Mouse (Mus musculus): ENCODE results near the gene Ercc2.
A peak's percentile ranks its signal among the peaks of the same experiment; 100 is the strongest.

The Ercc2 gene

DNA sequence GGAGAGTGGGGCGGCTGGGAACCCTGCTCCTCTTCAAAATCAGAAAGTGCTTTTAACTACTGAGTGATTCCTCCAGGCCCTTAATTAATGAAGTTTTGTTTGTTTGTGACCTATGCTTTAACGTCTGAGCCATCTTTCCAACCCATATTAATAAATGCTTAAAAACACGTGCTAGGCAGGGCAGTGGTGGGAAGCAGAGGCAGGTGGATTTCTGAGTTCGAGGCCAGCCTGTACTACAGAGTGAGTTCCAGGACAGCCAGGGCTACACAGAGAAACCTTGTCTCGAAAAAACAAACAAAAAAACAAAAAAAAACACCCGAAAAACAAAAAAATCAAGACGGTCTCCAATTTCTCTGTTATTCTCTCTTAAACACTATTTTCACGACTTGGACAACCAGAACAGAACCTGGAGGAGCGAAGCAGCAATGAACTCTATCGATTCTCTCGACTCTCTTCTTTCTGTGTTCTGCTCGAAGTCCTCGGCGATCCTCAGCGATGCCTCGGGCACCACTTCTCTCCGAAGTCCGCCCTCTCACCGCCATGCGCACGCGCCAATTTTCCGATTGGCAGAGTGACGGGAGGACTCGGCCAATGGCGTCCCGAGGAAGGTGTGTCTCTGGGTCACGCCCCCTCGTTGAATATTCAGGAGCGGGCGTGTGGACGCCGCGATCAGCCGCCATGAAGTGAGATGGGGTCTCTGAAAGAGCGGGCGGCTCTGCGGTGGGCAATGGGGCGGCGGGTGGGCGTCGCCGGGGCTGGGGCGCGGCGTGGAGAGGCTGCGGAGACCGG, at the start of gene Ercc2:
TSS of gene Ercc2 (plus strand) at position 634 of the 789 bp plus-strand sequence.
- DNase-seq: peak; percentile 99

DNA sequence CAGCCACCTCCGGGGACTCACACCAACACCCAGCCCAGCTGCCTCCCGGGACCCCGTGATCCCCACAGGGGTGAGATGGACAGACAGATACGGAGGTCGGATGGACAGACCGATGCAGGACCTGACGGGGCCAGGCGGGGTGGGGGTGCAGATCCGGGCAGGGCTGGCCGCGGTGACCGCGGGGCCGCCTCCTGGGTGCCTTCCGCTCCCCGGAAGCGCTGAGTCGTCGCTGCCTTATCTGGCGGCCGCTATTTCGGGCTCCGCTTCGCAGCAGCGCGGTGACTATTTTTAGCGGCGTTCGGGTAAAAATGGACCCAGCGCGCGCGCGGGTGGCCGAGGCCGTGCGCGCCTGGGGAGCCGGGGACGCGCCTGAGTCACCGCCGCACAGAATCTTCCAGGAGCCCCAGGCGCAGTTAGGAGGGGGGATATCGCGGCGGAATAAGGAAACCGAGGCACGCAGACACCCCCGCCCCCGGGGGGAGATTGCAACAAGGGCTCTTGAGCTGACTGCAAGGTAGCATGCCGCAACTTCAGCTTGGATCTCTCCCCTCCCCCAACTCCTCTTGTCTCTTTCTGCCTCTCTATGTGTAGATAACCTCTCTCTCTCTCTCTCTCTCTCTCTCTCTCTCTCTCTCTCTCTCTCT, 49.0 kb upstream of the Ercc2 start:
- peak; percentile 89 for DNase-seq

DNA sequence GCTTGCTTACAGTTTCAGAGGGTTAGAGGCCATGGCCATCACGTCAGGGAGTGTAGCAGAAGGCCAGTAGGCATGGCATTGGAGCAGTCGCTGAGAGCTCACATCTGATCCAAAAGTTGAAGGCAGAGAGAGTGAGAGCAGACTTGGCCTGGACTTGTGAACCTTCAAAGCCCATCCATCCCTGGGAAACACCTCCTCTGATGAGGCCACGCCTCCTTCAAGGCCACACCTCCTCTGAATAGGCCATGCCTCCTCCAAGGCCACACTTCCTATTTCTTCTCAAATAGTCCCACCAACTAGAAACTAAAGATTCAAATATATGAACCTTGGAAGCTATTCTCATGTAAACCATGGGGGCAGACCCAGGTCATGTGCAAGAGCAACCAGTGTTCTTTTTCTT, 46.2 kb upstream of the Ercc2 start:
- DNase-seq: no peak

DNA sequence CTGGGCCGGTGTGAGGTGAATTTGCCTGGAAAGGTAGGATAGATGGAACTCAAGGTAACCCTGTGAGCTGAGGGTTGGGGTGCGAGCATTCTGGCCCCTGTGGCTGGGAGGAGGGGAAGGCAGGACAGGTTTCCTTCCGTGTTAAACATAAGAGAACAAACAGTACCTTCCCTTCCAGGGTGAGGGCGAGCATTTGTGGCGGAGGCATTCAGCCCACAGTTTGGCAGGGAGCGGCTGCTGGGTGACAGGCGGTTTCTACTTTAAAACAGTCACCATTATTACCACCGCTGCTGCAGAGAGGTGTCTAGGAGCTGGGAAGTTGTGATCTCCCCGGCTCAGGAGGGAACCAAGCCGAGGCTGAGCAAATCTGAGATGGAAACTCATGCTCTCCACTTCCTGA, 44.7 kb upstream of the Ercc2 start:
- DNase-seq: no peak

DNA sequence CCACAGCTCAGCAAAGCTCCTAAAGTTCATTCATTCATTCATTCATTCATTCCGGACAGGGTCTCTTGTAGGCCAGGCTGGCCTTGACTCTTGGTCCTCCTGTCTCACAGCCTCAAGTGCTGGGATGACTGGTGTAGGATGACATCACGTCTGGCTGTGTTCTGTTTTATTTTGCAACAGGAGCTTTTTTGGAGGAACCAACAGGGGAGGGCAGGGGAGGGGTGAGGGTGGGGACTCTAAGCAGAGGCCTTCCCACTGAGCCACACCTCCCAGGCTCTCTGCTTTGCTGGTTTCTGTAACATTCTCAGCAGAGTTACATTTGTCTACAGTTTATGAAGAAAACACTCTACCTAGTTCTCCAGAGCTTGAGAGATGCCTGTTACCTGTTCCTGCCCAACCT, 43.8 kb upstream of the Ercc2 start:
- no peak for DNase-seq

DNA sequence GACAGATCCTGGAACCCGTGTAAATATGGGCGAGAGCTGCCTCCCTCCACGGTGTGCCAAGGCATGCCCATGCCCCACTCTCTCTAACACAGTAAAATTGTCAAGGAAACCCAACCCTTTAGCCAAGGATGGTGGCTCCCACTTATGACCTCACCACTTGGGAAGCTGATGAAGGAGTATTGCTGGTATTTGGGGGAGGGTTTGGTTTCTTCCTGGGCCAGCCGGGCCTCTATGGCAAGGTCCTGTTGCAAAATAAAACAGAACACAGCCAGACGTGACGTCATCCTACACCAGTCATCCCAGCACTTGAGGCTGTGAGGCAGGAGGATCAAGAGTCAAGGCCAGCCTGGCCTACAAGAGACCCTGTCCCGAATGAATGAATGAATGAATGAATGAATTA, 43.2 kb upstream of the Ercc2 start:
- DNase-seq: no peak

DNA sequence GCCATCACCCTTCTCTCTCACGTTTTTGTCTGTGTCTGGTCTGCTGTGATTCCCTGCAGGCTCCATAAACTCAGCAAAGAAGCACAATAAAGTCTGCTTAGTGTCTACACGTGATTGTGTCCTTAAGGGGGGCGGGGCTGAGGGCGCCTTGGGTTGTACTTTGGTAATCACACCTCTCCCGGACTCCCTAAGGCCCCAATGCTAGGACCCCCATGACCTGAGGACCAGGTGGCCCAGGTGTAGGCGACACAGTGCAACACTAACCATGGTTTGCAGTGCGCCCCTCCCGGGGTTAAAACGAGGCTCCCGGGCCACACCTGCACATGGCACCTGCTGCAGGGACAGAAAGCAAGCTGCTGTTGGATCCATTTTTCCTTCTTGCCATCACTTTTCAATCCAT, 40.6 kb upstream of the Ercc2 start:
- DNase-seq: no peak

DNA sequence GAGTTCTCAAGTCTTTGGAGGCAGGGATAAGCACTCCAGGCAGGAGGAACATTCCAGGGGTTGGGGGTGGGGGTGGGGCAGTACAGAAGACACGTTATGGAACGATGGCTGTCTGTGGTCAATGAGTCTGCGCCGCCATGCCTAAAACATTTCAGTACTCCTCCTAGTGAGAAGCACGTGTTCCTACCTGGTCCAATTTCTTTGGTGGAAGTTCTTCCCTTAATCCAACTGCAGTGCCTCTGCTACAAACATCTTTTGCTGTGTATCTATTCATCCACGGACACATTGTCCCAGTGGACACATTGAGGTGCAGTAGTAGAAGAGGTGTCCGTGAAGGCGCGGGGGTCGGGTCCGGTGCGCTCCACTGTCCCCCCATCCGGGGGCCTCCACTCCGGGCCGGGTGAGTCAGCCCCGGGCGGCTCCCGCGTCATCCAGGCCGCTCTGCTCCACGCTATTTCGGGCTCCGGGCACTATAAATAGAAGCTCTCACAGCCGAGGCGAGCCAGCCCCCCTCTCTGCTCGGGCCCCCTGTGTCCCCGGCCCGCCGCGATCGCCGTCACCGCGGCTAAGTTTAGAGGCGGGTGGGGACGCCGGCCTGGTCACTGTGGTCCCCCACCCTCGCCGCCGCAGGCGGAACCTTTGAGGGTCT, 39.9 kb upstream of the Ercc2 start:
- peak; percentile 74 for DNase-seq

DNA sequence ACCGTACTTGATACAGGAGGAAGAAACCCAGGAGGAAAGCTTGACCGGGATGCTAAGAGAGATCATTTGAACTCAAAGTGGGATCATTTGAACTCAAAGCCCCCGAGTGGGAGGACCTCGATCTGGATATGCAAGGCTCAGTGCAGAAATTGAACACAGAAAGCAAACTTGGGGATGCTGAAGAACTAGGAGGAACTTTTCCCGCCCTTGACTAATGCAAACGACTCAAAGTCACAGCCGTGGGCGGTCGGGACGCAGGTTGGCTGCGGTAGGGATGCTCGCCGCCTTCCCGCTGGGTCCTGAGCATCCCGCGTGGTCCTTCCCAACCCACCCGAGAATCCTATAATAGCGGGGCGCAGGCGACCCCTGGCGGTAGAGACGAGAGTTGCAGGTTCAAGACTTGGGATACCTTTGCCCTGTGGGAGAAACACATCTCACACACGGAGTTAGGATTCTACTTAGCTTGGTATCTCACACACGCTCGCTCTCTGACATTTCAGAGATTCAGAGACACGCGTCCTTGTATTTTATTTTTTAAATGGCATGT, 39.3 kb upstream of the Ercc2 start:
- DNase-seq: peak; percentile 87

DNA sequence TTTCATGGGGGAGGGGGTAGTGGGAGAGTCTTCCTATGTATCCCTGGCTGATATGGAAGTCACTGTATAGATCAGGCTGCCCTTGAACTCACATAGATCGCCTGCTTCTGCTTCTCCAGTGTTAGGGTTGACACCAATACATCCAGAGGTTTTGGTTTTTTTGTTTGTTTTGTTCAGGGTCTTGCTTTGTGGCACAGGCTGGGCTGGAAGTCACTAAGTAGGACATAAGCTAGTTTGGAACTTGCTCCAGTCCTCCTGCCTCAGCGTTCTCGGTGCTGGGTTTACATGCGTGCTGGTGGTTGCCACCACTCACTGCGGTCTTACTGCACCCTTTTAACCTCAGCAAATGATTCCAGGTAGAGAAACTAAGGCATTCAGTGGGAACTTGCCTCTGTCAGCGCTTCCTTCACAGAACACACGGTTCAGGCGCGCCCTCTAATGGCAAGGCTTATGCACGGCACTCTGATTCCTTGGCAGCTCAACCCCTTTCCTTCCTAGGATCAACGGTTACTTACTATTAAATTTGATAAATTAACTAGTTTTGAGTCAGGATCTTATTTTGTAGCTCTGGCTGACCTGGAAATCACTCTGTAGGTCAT, 38.5 kb upstream of the Ercc2 start:
- DNase-seq: peak; percentile 73

DNA sequence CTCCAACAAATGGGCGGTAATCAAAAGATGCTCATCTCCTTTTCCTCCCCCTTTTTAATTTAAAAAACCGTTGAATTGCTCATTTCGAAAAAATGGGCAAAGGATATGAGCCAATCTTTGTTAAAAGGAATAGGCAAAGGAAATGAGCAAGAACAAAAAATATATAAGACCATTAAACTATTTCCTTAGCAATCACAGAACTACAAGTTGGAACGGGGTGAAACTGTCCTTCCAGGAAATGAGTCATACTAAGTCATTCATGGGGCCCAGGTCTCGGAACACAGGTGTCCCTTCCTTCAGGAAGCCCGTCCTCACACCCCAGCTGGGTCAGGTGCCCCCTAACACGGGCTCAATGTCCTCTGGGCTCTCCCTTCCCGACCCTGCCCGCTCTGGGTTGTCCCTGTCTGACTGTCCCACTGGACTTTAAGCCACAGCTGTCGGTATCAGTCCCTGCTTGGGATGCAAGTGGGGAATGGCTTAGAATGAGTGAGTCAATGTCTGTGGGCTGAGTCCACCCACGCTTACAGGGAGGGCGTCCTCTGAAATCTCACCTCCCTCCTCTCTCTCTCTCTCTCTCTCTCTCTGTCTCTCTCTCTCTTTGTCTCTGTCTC, 37.5 kb upstream of the Ercc2 start, which contains the start of gene Ercc1:
TSS of gene Ercc1 (plus strand) at position 542 of the 611 bp plus-strand sequence.
- no peak for DNase-seq

DNA sequence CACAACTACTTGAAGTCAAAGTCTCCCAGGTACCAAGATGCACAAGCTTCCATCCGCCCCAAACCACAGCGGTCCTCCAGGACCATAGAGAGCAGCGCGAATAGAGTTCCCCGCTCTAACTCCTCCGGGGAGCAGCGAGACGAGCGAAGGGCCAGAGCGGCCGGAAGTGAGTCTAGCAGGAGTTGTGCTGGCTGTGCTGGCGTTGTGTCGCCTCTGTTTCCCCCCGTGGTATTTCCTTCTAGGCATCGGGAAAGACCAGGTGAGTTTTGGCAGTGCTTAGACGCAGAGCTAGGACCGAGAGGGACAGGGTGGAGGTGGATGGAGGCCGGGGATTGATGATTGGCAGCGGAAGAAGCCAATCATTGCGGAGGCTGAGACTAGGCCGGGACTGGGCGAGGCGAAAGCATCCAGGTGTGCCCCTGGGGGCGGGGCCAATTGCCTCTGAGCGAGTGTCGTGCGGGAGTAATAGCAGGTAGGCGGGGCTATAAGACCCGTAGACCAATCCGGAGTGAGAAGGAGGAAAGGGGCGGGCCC, 36.8 kb upstream of the Ercc2 start:
- DNase-seq: peak; percentile 93

DNA sequence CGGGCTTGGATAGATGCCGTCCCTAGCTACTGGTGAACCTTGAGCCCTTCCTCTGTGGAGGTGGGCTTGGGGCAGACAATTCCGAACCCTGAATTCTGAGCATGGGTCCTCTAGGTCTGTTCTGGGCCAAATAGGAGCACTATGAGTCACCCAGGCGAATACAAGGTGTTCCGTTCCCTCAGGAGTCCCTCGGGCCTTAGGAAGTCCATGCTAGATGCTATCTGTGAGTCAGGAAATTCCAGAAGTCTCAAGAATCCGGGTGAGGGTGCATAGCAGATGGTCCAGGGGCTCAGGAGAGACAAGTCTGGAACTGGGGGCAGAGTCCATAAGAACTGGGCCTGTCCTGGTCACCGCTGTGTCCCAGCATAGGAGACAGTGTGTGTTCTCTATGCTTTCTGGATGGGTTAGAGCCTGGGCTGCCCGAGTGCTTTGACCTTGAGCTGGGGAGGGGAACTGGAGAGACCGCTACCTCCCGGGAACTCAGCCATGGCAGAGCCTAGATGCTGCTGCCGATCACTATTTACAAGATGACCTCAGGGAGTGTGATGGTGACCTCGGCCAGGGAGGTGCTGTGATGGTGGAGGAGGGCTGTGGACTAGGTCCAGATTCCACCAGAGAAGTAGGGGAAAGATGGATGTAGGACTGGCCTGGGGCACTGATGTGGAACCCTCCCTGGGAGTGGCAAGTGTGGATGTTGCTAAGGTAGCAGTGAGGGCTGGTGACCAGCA, 32.5 kb upstream of the Ercc2 start:
- no peak for DNase-seq

DNA sequence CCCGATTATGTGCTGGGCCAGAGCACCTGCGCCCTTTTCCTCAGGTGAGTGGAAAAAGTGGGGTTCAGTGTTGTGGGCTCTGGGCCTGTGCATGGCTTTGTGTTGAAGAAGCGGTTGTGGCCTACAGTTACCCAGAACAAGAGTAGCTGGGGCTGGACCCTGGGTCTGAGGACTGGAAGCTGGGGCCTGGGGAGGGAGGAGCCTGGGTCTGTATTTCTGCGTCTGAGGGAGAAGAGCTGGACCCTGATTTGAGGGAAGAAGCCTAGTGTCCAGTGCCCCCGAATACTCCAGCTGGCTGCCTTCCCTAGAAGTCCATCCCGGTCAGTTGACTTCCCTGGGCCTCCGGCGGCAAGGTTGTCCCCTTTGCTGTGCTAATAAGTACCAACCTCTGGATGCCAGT, 31.6 kb upstream of the Ercc2 start:
- no peak for DNase-seq

DNA sequence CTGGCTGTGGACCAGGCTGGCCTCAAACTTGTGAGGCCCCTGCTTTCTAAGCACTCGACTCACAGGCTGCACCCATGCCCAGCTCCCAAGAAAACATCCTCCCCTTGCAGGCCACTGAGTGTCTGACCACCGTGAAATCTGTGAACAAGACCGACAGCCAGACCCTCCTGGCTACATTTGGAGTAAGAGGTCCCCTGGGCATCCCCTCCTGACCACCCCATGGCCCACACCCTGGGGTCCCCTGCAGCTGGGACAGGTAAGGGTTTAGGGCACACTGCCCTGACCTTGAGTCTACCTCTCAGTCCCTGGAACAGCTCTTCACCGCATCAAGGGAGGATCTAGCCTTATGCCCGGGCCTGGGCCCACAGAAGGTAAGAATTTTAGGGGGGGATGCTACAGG, 26.8 kb upstream of the Ercc2 start:
- DNase-seq: no peak

DNA sequence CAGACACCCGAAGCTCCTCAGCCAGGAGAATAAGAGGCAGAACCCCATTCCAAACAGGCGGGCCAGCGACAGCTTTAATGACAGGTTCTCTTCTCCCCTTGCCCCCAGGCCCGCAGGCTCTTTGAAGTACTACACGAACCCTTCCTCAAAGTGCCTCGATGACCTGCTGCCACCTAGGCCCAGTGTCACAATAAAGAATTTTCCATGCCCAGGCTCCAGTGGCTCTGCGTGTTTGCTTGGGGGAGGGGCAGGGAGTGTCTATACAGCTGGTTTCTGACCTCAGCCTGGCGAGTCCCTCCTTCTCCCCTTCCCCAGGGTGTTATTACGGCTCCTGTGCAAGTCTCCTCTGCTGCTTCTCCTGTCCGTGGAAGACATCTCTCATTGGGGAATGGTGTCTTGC, 25.5 kb upstream of the Ercc2 start:
- DNase-seq: no peak

DNA sequence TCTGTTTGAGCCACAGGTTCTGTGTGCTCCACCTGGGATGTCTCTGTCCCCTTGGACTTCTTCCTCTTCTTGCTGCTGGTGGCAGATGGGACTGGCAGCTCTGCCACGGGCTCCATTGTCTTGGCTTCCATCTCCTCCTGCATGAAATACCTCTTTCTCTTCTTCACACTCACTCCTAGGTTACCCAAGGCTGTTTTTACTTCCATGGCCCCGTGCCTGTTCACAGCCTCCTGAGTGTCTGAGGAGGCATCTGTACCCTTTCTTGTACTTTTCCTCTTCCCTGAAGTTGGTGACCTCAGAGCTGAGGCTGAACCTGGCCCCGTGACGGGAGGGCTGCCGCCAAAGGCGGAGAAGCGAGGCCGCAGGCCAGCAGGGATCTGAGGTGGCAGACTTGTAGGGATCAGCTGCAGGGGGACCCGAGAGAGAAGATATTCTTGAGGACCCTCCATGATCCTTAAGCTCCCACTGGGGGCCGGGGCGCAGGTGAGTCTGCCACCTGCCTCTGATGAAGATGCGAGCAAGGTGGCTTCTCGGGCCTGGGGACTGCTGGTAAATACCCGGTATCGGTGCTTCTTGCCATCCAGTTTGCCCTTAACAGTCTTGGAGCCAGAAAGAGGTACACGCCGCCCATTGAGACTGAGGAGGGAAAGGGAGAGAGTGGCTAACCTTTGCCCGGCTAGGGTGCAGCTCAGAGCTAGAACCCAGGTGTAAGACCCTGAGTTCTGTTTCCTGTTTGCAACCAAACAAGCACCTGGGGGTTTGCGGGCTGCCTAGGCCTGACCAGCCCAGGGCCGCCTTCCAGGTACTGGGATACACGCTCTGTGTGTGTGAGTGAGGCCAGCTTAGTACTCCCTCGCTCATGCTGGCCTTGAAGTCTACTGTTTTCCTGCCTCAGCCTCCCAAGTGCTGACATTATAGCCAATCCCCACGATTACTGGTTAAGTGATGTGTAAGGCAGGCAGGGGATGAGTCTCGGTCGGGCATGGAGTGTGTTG, 24.1 kb upstream of the Ercc2 start:
- DNase-seq: no peak

DNA sequence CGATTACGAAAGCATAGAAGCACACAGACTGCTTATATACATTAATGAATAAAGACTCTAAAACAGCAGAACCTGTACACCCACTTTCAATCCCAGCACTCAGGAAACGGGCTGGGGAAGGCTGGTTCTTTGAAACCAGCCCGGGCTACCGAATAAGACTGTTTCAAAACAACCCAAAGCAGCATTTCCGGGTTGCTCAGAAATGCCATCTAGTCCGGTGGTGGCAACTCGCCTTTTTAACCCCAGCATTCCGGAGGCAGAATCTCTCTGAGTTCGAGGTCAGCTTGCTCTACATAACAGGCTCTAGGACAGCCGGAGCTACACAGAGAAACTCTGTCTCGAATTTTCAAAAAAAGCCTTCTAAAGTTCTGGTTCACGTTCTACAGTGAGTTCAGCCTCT, 23.2 kb upstream of the Ercc2 start:
- no peak for DNase-seq

DNA sequence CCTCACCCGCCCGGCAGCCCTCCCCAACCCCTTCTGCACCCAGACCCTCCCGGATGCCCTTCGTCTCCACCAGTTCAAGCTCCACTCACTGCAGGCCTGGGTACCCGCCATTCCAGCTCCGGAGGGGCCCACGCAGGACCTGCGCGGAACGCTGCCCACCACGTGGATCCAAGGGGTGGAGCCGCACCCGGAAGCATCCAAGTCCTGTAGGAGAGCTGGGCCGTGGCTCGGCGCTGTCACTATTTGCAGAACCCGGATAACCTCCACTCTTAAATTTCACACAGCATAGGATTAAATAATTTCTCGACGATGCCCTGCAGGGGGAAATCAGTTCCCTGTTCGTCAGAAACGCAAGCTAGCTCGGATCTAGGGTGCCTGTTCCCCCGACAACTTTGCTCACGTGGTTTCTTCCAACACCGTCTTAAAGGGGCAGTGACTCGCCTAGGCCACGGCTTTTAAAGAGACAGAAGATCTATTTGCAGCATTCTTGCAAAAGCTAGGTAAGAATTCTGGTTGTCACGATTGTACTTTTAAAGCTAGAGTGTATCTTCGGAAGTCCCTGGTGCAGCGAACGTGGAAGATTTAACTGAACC, 22.4 kb upstream of the Ercc2 start, which contains the start of the genes Cd3eap and Ppp1r13l:
TSS of gene Cd3eap (minus strand) at position 185 of the 593 bp plus-strand sequence.
TSS of gene Ppp1r13l (plus strand) at position 451 of the 593 bp plus-strand sequence.
- peak; percentile 90 for DNase-seq
